Mouse (Mus musculus) intestine, embryonic 14.5 days (tissue): ENCODE measurements around the gene Aipl1. TPM values are rescaled to one million over a fixed set of nuclear protein-coding genes. Genes with fewer than 3 reads are reported as not detected.

Experiments
- ATAC-seq: fragments of 200-750 bp; cut with Nextera tagmentation; replicated peaks from 2 replicates; pipeline ENCODE4 v1.8.0; 2017; ENCODE audit warnings: low read depth, moderate number of reproducible peaks, moderate TSS enrichment, moderate library complexity; ENCODE audit not compliant: low FRiP score, low TSS enrichment
- DNase-seq: peaks from one replicate; pipeline ENCODE4 v3.0.0-alpha.2; 2018; ENCODE audit warnings: low spot score
- H3K27ac ChIP-seq: fragments of 300-500 bp; sonication (generic); 2 replicates; pipeline ENCODE4 v1.5.1; 2014; ENCODE audit warnings: low read depth, mild to moderate bottlenecking, control low read depth
- H3K27me3 ChIP-seq: fragments of 300-500 bp; sonication (generic); replicated peaks from 2 replicates; pipeline ENCODE4 v1.6.1; 2014; ENCODE audit warnings: low read length, control low read depth; ENCODE audit not compliant: control insufficient read depth, insufficient read depth
- H3K36me3 ChIP-seq: fragments of 300-500 bp; sonication (generic); 2 replicates; pipeline ENCODE4 v1.6.1; 2014; ENCODE audit warnings: low read length, control low read depth; ENCODE audit not compliant: control insufficient read depth, insufficient read depth
- H3K4me1 ChIP-seq: fragments of 300-500 bp; sonication (generic); replicated peaks from 2 replicates; pipeline ENCODE4 v1.6.1; 2014; ENCODE audit warnings: low read length, control low read depth, mixed read lengths; ENCODE audit not compliant: control insufficient read depth, insufficient read depth
- H3K4me2 ChIP-seq: fragments of 300-500 bp; sonication (generic); 2 replicates; pipeline ENCODE4 v1.6.1; 2014; ENCODE audit warnings: low read length
- H3K4me3 ChIP-seq: fragments of 300-500 bp; sonication (generic); 2 replicates; pipeline ENCODE4 v1.5.1; 2014; ENCODE audit warnings: low read depth, low read length, control low read depth, mixed read lengths
- H3K9ac ChIP-seq: fragments of 300-500 bp; sonication (generic); 2 replicates; pipeline ENCODE4 v1.6.1; 2014; ENCODE audit warnings: mild to moderate bottlenecking, low read length
- H3K9me3 ChIP-seq: fragments of 300-500 bp; sonication (generic); 2 replicates; pipeline ENCODE4 v1.6.1; 2016; ENCODE audit warnings: low read length, control low read depth; ENCODE audit not compliant: control insufficient read depth
- WGBS: fragments of 180-500 bp; shearing (Covaris S2); extraction: QIAGEN DNeasy Blood & Tissue Kit; methylation state at CpG from one replicate; pipeline ENCODE4 v1.1.7; 2014; 5-methylcytosine and 5-hydroxymethylcytosine counted together
- polyA plus RNA-seq: library from polyadenylated mRNA; unstranded; fragments of >200 nt; fragmentation: Nextera tagmentation; extraction: Ambion mirVana; gene quantifications from 2 replicates; pipeline ENCODE4 v1.2.1, GENCODE M21; 2014

The Aipl1 gene
- polyA plus RNA-seq, result 0.27 and 0.30 TPM in 2 replicates

DNA sequence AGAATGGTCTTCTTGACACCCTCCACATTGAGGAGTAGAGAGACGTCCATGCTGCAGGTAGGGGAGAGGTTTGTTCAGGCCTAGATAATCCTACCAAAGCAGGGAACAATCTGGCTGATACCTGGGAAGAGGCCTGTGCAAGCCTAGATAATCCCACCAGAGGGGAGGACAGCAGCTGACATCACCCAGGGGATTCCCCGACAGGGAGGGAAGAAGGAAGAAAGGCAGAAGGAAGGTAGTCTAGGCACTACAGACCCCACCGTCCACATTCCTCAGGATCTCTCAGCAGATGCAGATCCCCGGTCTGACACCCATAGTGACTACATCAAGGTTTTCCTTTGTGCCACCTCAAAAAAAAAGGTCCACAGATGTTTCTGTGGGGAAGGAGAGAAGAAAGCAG, at the start of gene Aipl1:
TSS of gene Aipl1 (minus strand) at position 101 of the 400 bp plus-strand sequence.
- H3K36me3 ChIP-seq, result no peaks in the 10 kb centered on the region
- H3K4me3 ChIP-seq, result no peak within 1 kb of the TSS
- WGBS, result 63% methylated on average over 4 of the region's 4 CpGs
- H3K4me1 ChIP-seq, result peaks cover 10% of the 10 kb centered on the region; the same call in 1 of the 2 replicates
- ATAC-seq, result no peak
- DNase-seq, result no peak
- no peak within 1 kb of the TSS for H3K9ac ChIP-seq
- H3K4me2 ChIP-seq, result no peak within 1 kb of the TSS
- H3K27ac ChIP-seq, result no peak within 1 kb of the TSS
- H3K9me3 ChIP-seq, result no peaks in the 10 kb centered on the region
- H3K27me3 ChIP-seq, result no peaks in the 10 kb centered on the region

GRCm38 (mm10) chr11:72086251-72087046, 49.1 kb upstream of the Aipl1 start:
- no peak overlapping the region for H3K9ac ChIP-seq
- no peak for DNase-seq
- H3K36me3 ChIP-seq, result no peaks in the 10 kb centered on the region
- no peak for ATAC-seq
- H3K9me3 ChIP-seq, result no peaks in the 10 kb centered on the region
- H3K4me3 ChIP-seq, result no peak overlapping the region
- no peaks in the 10 kb centered on the region for H3K4me1 ChIP-seq
- H3K27ac ChIP-seq, result no peak overlapping the region
- WGBS, result 50% methylated on average over 11 of the region's 11 CpGs
- H3K4me2 ChIP-seq, result no peak overlapping the region
- no peaks in the 10 kb centered on the region for H3K27me3 ChIP-seq

DNA sequence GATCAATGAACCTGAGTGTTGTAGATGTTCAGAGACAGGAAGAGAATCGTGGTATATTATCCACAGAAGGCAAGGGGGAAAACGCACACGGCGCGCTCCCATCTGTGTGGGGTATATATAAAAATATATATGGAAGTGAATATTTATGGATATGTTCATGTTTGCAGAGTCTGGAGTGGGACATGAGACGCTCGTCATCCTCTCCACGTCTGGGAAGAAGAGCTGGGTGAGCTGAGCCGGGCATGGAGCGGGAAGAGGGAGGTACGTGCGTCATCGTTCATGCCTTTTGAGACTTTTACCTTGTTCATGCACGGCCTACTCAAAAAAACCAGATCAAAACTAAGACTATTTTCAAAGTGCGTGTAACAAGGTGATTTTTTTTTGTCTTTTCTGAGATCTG, 47.0 kb upstream of the Aipl1 start:
- Histone ChIP-seq H3K4me1 (no peaks in the 10 kb centered on the region), H3K9ac (no peak overlapping the region), H3K4me2 (no peak overlapping the region), H3K4me3 (no peak overlapping the region), H3K27me3 (no peaks in the 10 kb centered on the region), H3K9me3 (no peaks in the 10 kb centered on the region), H3K27ac (no peak overlapping the region), H3K36me3 (no peaks in the 10 kb centered on the region)
- no peak for ATAC-seq
- WGBS, result 93% methylated on average over 15 of the region's 15 CpGs
- no peak for DNase-seq

GRCm38 (mm10) chr11:72082601-72083000, 45.3 kb upstream of the Aipl1 start:
- no peak overlapping the region for H3K4me3 ChIP-seq

GRCm38 (mm10) chr11:72080461-72080860, 43.2 kb upstream of the Aipl1 start:
- WGBS, result 82% methylated on average over 6 of the region's 6 CpGs
- Histone ChIP-seq H3K4me3 (no peak overlapping the region), H3K4me1 (no peaks in the 10 kb centered on the region), H3K27me3 (no peaks in the 10 kb centered on the region), H3K9me3 (no peaks in the 10 kb centered on the region), H3K36me3 (no peaks in the 10 kb centered on the region), H3K4me2 (no peak overlapping the region), H3K9ac (no peak overlapping the region), H3K27ac (no peak overlapping the region)
- ATAC-seq, result no peak
- no peak for DNase-seq

More at GRCm38 (mm10) chr11:72082601-72083000, 45.3 kb upstream of the Aipl1 start:
- WGBS, result 88% methylated on average over 4 of the region's 4 CpGs
- H3K4me1 ChIP-seq, result no peaks in the 10 kb centered on the region
- H3K9ac ChIP-seq, result no peak overlapping the region
- no peaks in the 10 kb centered on the region for H3K9me3 ChIP-seq
- H3K36me3 ChIP-seq, result no peaks in the 10 kb centered on the region
- H3K27me3 ChIP-seq, result no peaks in the 10 kb centered on the region
- H3K4me2 ChIP-seq, result no peak overlapping the region
- DNase-seq (no peak), ATAC-seq (no peak)
- H3K27ac ChIP-seq, result no peak overlapping the region

GRCm38 (mm10) chr11:72078647-72079046, 41.3 kb upstream of the Aipl1 start:
- Histone ChIP-seq H3K27me3 (no peaks in the 10 kb centered on the region), H3K9me3 (no peaks in the 10 kb centered on the region), H3K4me3 (no peak overlapping the region), H3K4me2 (no peak overlapping the region), H3K27ac (no peak overlapping the region), H3K36me3 (no peaks in the 10 kb centered on the region), H3K4me1 (no peaks in the 10 kb centered on the region), H3K9ac (no peak overlapping the region)
- 57% methylated on average over 4 of the region's 4 CpGs for WGBS
- DNase-seq, result no peak
- ATAC-seq, result no peak

DNA sequence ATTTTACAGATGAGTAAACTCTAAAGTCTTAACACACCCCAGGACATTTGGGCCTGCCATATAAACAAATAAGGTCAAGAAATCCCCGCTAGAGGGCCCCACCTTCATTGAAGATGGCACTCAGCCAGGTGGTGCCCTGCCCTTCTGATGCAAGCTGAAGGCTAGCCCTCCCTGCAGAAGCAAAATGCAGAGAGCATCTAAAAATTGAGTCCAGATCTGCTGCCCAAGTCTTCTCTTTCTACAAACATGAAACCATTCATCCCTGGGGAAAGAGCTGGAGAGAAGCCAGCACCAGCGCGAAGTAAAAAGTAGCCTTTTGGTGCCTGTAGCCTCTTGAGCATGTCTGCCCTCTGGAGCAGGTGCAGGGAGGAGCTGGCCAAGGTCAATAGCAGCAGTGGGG, 40.7 kb upstream of the Aipl1 start:
- 49% methylated on average over 3 of the region's 3 CpGs for WGBS
- no peak overlapping the region for H3K9ac ChIP-seq
- no peaks in the 10 kb centered on the region for H3K27me3 ChIP-seq
- no peaks in the 10 kb centered on the region for H3K4me1 ChIP-seq
- no peaks in the 10 kb centered on the region for H3K9me3 ChIP-seq
- no peaks in the 10 kb centered on the region for H3K36me3 ChIP-seq
- no peak for DNase-seq
- ATAC-seq, result no peak
- no peak overlapping the region for H3K4me2 ChIP-seq
- H3K27ac ChIP-seq, result no peak overlapping the region
- no peak overlapping the region for H3K4me3 ChIP-seq

GRCm38 (mm10) chr11:72074230-72074629, 36.9 kb upstream of the Aipl1 start:
- no peak for ATAC-seq
- H3K27ac ChIP-seq, result no peak overlapping the region
- H3K9me3 ChIP-seq, result no peaks in the 10 kb centered on the region
- no peaks in the 10 kb centered on the region for H3K36me3 ChIP-seq
- no peak for DNase-seq
- no peak overlapping the region for H3K4me3 ChIP-seq
- no peak overlapping the region for H3K9ac ChIP-seq
- H3K4me1 ChIP-seq, result no peaks in the 10 kb centered on the region
- no peak overlapping the region for H3K4me2 ChIP-seq
- no peaks in the 10 kb centered on the region for H3K27me3 ChIP-seq
- WGBS, result 78% methylated on average over 13 of the region's 13 CpGs

GRCm38 (mm10) chr11:72072331-72072905, 35.1 kb upstream of the Aipl1 start:
- Histone ChIP-seq H3K9me3 (no peaks in the 10 kb centered on the region), H3K4me3 (no peak overlapping the region), H3K9ac (no peak overlapping the region), H3K4me1 (no peaks in the 10 kb centered on the region), H3K27ac (no peak overlapping the region), H3K27me3 (no peaks in the 10 kb centered on the region), H3K4me2 (no peak overlapping the region), H3K36me3 (no peaks in the 10 kb centered on the region)
- ATAC-seq (no peak), DNase-seq (no peak)
- WGBS, result 26% methylated on average over 6 of the region's 6 CpGs
